Mouse (Mus musculus) midbrain, postnatal 0 days (tissue): ENCODE results near the gene Ptger2. TPM values are rescaled to one million over a fixed set of nuclear protein-coding genes. Genes with fewer than 3 reads are reported as not detected.

ENCODE experiments used
- ATAC-seq: fragments of 200-750 bp; cut with Nextera tagmentation; 2 replicates; pipeline ENCODE4 v1.8.0; 2017; ENCODE audit warnings: moderate number of reproducible peaks, mild to moderate bottlenecking, moderate TSS enrichment, moderate library complexity; ENCODE audit not compliant: low FRiP score
- DNase-seq: peaks from one replicate; pipeline ENCODE4 v3.0.0-alpha.2; 2015; ENCODE audit warnings: low spot score
- H3K27ac ChIP-seq: fragments of 300-500 bp; sonication (generic); 2 replicates; pipeline ENCODE4 v1.5.1; 2014; ENCODE audit warnings: low read depth, mild to moderate bottlenecking, low read length, mixed read lengths
- H3K27me3 ChIP-seq: fragments of 300-500 bp; sonication (generic); 2 replicates; pipeline ENCODE4 v1.6.1; 2014; ENCODE audit warnings: low read length, control low read depth, mixed read lengths; ENCODE audit not compliant: insufficient read depth
- H3K36me3 ChIP-seq: fragments of 300-500 bp; sonication (generic); 2 replicates; pipeline ENCODE4 v1.6.1; 2014; ENCODE audit warnings: low read length, control low read depth, mixed read lengths; ENCODE audit not compliant: insufficient read depth
- H3K4me1 ChIP-seq: fragments of 300-500 bp; sonication (generic); 2 replicates; pipeline ENCODE4 v1.6.1; 2014; ENCODE audit warnings: mild to moderate bottlenecking, control low read depth, antibody characterized with exemption, low read length, mixed read lengths; ENCODE audit not compliant: insufficient read depth
- H3K4me2 ChIP-seq: fragments of 300-500 bp; sonication (generic); 2 replicates; pipeline ENCODE4 v1.6.1; 2014; ENCODE audit warnings: low read depth, mild to moderate bottlenecking, low read length, mixed read lengths; ENCODE audit not compliant: poor library complexity, severe bottlenecking
- H3K4me3 ChIP-seq: fragments of 300-500 bp; sonication (generic); 2 replicates; pipeline ENCODE4 v1.5.1; 2014; ENCODE audit warnings: low read depth, mild to moderate bottlenecking, low read length, moderate library complexity
- H3K9ac ChIP-seq: fragments of 300-500 bp; sonication (generic); replicated peaks from 2 replicates; pipeline ENCODE4 v1.6.1; 2014; ENCODE audit warnings: mild to moderate bottlenecking, low read length, moderate library complexity, mixed read lengths; ENCODE audit not compliant: poor library complexity, severe bottlenecking
- H3K9me3 ChIP-seq: fragments of 300-500 bp; sonication (generic); 2 replicates; pipeline ENCODE4 v1.6.1; 2016; ENCODE audit warnings: low read length, control low read depth
- CTCF ChIP-seq: IDR thresholded peaks from 2 replicates; pipeline ENCODE4 v1.5.1; 2016; ENCODE audit warnings: antibody characterized with exemption, mild to moderate bottlenecking
- WGBS: fragments of 180-500 bp; shearing (Covaris S2); extraction: QIAGEN DNeasy Blood & Tissue Kit; methylation state at CpG from one replicate; pipeline ENCODE4 v1.1.7; 2014; 5-methylcytosine and 5-hydroxymethylcytosine counted together
- microRNA counts: library from miRNA; unstranded; fragments of <30 nt; microRNA quantifications from one replicate; lab custom pipeline; 2015
- microRNA-seq: library from miRNA; unstranded; fragments of <30 nt; microRNA quantifications from one replicate; pipeline ENCODE4, GENCODE M21; 2016; ENCODE audit warnings: borderline number of aligned reads
- polyA plus RNA-seq: library from polyadenylated mRNA; unstranded; fragments of >200 nt; fragmentation: Nextera tagmentation; extraction: Ambion mirVana; gene quantifications from 2 replicates; pipeline ENCODE4 v1.2.1, GENCODE M21; 2015
- total RNA-seq: library from RNA; depleted of rRNA; stranded (reverse); fragments of >200 nt; gene quantifications from 2 replicates; pipeline ENCODE4 v1.2.3, GENCODE M21; 2014; rRNA removed

Ptger2 gene
- total and polyA plus RNA-seq, 2 experiments from 2014 or later = 0.49 to 1.0 TPM

DNA sequence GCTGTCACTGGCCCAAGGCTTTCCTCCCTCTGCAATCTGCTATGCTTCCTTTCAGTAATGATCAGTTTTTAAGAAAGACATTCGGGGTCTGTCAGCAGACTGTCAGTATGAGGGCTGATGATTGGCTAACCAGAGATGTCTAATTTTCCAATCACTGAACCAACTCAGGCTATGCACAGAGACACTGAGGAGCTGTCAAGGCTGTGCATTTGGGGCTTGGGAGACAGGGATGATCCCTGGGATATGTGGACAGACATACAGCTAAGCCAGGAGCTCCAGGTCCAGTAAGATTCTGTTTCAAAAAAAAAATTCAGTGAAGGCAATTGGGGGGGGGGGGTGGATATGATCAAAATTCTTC, 62.4 kb downstream of the Ptger2 start:
- Histone ChIP-seq H3K9me3 (no peaks in the 10 kb centered on the region), H3K27me3 (no peaks in the 10 kb centered on the region), H3K27ac (no peak overlapping the region), H3K4me1 (no peaks in the 10 kb centered on the region), H3K9ac (no peak overlapping the region), H3K36me3 (no peaks in the 10 kb centered on the region), H3K4me3 (no peak overlapping the region), H3K4me2 (no peak overlapping the region)
- no peak for ATAC-seq
- no peak for TF ChIP-seq CTCF
- 76% methylated on average over 1 of the region's 1 CpGs for WGBS
- no peak for DNase-seq

- H3K4me1 ChIP-seq = no peaks in the 10 kb centered on the region
- ATAC-seq (no peak), DNase-seq (no peak)
- H3K36me3 ChIP-seq = no peaks in the 10 kb centered on the region
- H3K4me3 ChIP-seq = no peak overlapping the region
- no peak overlapping the region for H3K9ac ChIP-seq
- no peaks in the 10 kb centered on the region for H3K27me3 ChIP-seq
- H3K9me3 ChIP-seq = no peaks in the 10 kb centered on the region
- WGBS = 89% methylated on average over 7 of the region's 7 CpGs
- no peak overlapping the region for H3K4me2 ChIP-seq
- TF ChIP-seq CTCF = no peak
- no peak overlapping the region for H3K27ac ChIP-seq
These were observed 63.1 kb downstream of the Ptger2 start for GRCm38 (mm10) chr14:45051116-45051515.

MicroRNAs encoded within 50 kb of the gene (microRNA counts, 519-probe panel; counts per million panel counts)
- microRNA mmu-miR-327 (lab: Ali Mortazavi, UCI) = 528 counts per million, percentile 58 among the panel's probes with 10 or more counts

Small RNA genes lying within 50 kb of the gene (microRNA-seq; reads per million reads assigned to microRNA genes)
- gene Mir327 = not detected

Other genes with a start within 250 kb of the Ptger2 start
- gene Gm8267, start 237.9 kb upstream of the Ptger2 start, total RNA-seq = not detected in 2 replicates
- 0.10 TPM in 1 of 2 replicates, not detected in the other for gene Gm8267, start 237.9 kb upstream of the Ptger2 start, polyA plus RNA-seq
- gene Ptgdr, start 128.8 kb upstream of the Ptger2 start, total RNA-seq = 1.5 and 1.7 TPM in 2 replicates
- gene Ptgdr, start 128.8 kb upstream of the Ptger2 start, polyA plus RNA-seq = 0.59 and 0.64 TPM in 2 replicates
- 57.1 and 57.3 TPM in 2 replicates for gene Gpr137c, start 231.5 kb downstream of the Ptger2 start, total RNA-seq
- gene Gpr137c, start 231.5 kb downstream of the Ptger2 start, polyA plus RNA-seq = 13.0 and 15.0 TPM in 2 replicates
- gene Txndc16, start 232.1 kb downstream of the Ptger2 start, total RNA-seq = 53.1 and 57.3 TPM in 2 replicates
- gene Txndc16, start 232.1 kb downstream of the Ptger2 start, polyA plus RNA-seq = 31.2 and 34.4 TPM in 2 replicates